In genomic region chr12:77667875-77668204, GRCm38 (mm10) we compare ENCODE assay signal across 8 mouse cellular contexts.
DNase-seq lines count a peak whose midpoint lies in the region; ATAC-seq lines count a peak whose summit lies in the region.

No protein-coding gene starts in this region.

- H3K4me1 ChIP-seq in limb, embryonic 11.5 days (ENCODE audit: control insufficient read depth, insufficient read depth, low read length): no peaks in the 10 kb centered on the region

- no peak overlapping the region for H3K9ac ChIP-seq in limb, embryonic 11.5 days (ENCODE audit: low read length)

- no peak overlapping the region for H3K27ac ChIP-seq in limb, embryonic 11.5 days (replicated peaks; ENCODE audit: low read depth, low read length)

- H3K4me3 ChIP-seq in limb, embryonic 11.5 days (ENCODE audit: low read depth, low read length): no peak overlapping the region

- no peak overlapping the region for H3K4me2 ChIP-seq in limb, embryonic 11.5 days (ENCODE audit: low read depth, severe bottlenecking)

- WGBS in limb, embryonic 11.5 days: 4% methylated on average over 6 of the region's 6 CpGs

- H3K27me3 ChIP-seq in limb, embryonic 11.5 days (ENCODE audit: control insufficient read depth, insufficient read depth, low read length): no peaks in the 10 kb centered on the region; the same call in 1 of the 2 replicates
- no peaks in the 10 kb centered on the region for H3K27me3 ChIP-seq in splenic B cell, adult 2 months (ENCODE audit: control insufficient read depth, insufficient read depth, low read length, poor library complexity, severe bottlenecking)

- peak; percentile 73 to 77 for DNase-seq in left cerebral cortex, adult 18-20 months (ENCODE audit: low spot score in 2 of 2)
- no peak for DNase-seq in left cerebral cortex, adult 11 months (ENCODE audit: low spot score)
- DNase-seq in cerebellum, postnatal 14 days: peak; percentile 92 to 93
- peak; percentile 78 for DNase-seq in gastrocnemius, postnatal 10 days
- peak; percentile 23 for DNase-seq in kidney, adult 11 months
- DNase-seq in limb, embryonic 11.5 days (ENCODE audit: low spot score): peak; percentile 87
- DNase-seq in natural killer cell, adult 2 months (ENCODE audit: low spot score in 2 of 2): peak; percentile 22 to 58
- peak; percentile 78 for DNase-seq in splenic B cell, adult 2 months (ENCODE audit: low read depth, low spot score)

- H3K36me3 ChIP-seq in limb, embryonic 11.5 days (ENCODE audit: control insufficient read depth, insufficient read depth, low read length): no peaks in the 10 kb centered on the region
- H3K36me3 ChIP-seq in splenic B cell, adult 2 months (ENCODE audit: control insufficient read depth, insufficient read depth, low read length, poor library complexity, severe bottlenecking): no peaks in the 10 kb centered on the region

- ATAC-seq in limb, embryonic 11.5 days (ENCODE audit: insufficient number of reproducible peaks, low FRiP score, low TSS enrichment, low read depth): no peak

- H3K9me3 ChIP-seq in limb, embryonic 11.5 days (ENCODE audit: control insufficient read depth, low read length): no peaks in the 10 kb centered on the region
